Mouse (Mus musculus): ENCODE measurements around the gene Abhd12b. TPM values are rescaled to one million over a fixed set of nuclear protein-coding genes. Genes with fewer than 3 reads are reported as not detected.
"Not testable (repeated sequence)": the region's sequence is repeated elsewhere in the genome, so short reads cannot be mapped to it uniquely, and the experiment has no call there.

Abhd12b gene
- polyA plus RNA-seq, 1 experiment from 2014 or later, result not detected

DNA sequence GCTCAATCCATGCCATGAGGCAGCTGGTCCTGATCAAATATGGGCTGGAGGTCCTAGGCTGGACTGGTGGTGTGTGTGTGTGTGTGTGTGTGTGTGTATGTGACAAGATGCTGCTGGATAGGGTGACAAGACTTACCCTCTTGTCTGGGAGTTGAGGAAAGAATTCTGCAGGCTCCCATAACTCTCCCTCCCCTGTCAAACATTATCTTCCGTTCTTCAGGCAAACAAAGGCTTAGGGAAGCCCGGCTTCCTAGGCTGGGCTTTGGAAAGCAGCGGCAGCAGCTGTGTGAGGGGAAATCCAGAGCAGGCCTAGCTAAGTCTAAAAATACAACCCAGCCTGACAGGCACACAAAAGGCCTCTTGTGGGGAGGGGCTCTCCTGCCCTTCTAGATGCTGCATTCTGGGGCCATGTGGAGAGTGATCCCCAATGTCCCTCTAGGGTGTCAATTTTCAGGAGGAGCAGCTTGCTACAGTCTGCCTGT lies 9.8 kb upstream of the Abhd12b start:
- peak overlapping the region; percentile 64 for H3K27ac ChIP-seq (replicated peaks)
- H3K27me3 ChIP-seq (ENCODE audit: low read depth, poor library complexity, severe bottlenecking); H3K9me3 ChIP-seq (replicated peaks); H3K4me3 ChIP-seq; DNase-seq (ENCODE audit: low spot score); H3K36me3 ChIP-seq: not testable (repeated sequence)
- H3K4me1 ChIP-seq, result peaks cover 22% of the 10 kb centered on the region
- 26% methylated on average over 3 of the region's 3 CpGs for WGBS

- 56% methylated on average over 20 of the region's 20 CpGs for WGBS
- peak overlapping the region; percentile 64 for H3K27ac ChIP-seq (replicated peaks)
- peaks cover 6% of the 10 kb centered on the region; the same call in 1 of the 2 replicates for H3K27me3 ChIP-seq (ENCODE audit: low read depth, poor library complexity, severe bottlenecking)
- peak; percentile 55 for DNase-seq (ENCODE audit: low spot score)
- no peaks in the 10 kb centered on the region for H3K9me3 ChIP-seq (replicated peaks)
- H3K4me1 ChIP-seq, result peaks cover 23% of the 10 kb centered on the region
- H3K36me3 ChIP-seq, result no peaks in the 10 kb centered on the region
- no peak overlapping the region for H3K4me3 ChIP-seq
These were observed 9.1 kb upstream of the Abhd12b start for GRCm38 (mm10) chr12:70144637-70145448.

- H3K4me3 ChIP-seq, result no peak overlapping the region
- no peak for DNase-seq (ENCODE audit: low spot score)
- WGBS, result 92% methylated on average over 6 of the region's 6 CpGs
- no peaks in the 10 kb centered on the region for H3K36me3 ChIP-seq
- no peaks in the 10 kb centered on the region for H3K9me3 ChIP-seq (replicated peaks)
- peaks cover 23% of the 10 kb centered on the region for H3K4me1 ChIP-seq
- peaks cover 6% of the 10 kb centered on the region; the same call in 1 of the 2 replicates for H3K27me3 ChIP-seq (ENCODE audit: low read depth, poor library complexity, severe bottlenecking)
- H3K27ac ChIP-seq (replicated peaks), result no peak overlapping the region
These were observed 8.4 kb upstream of the Abhd12b start for GRCm38 (mm10) chr12:70145586-70145985.

DNA sequence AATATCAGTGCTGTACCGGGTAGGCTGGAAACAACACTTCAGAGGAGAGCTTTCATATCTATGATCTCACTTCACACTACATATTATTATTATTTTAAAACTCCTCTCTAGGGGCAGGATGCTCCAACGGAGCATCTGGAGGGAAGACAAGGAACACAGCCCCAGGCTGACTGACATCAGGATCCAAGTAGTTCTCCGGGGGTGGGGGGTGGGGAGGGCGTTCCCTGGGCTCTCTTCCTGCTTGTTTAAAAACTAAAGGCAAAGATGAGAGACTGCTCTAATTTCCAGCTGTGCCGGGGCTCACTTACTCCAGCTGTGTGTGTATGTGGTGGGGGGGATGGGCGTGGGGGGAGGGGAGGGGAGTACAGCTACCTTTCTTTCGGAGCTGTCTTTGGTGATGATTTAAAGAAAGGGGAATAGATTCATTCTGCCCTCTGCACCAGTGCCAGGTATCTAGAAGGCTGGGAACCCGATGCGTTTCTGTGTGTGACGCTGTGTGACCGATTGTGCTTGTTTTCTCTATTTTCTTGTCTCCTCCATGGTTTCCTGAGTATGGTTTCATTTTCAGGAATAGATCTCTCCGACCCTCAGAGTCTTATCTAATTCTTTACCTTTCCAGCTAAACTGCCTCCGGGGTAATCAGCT lies 5.8 kb upstream of the Abhd12b start:
- H3K27ac ChIP-seq (replicated peaks), result peak overlapping the region; percentile 55; the same call in 1 of the 2 replicates
- H3K4me1 ChIP-seq, result peaks cover 23% of the 10 kb centered on the region
- H3K36me3 ChIP-seq, result no peaks in the 10 kb centered on the region
- DNase-seq (ENCODE audit: low spot score), result peak; percentile 33
- peak overlapping the region; percentile 43 for H3K4me3 ChIP-seq
- H3K9me3 ChIP-seq (replicated peaks), result no peaks in the 10 kb centered on the region
- 13% methylated on average over 13 of the region's 13 CpGs for whole genome bisulfite sequencing
- peaks cover 6% of the 10 kb centered on the region; the same call in 1 of the 2 replicates for H3K27me3 ChIP-seq (ENCODE audit: low read depth, poor library complexity, severe bottlenecking)

GRCm38 (mm10) chr12:70148631-70149265 lies 5.2 kb upstream of the Abhd12b start:
- peak; percentile 20 for DNase-seq (ENCODE audit: low spot score)
- Histone ChIP-seq H3K36me3 (no peaks in the 10 kb centered on the region), H3K27ac (replicated peaks) (peak overlapping the region; percentile 55; the same call in 1 of the 2 replicates), H3K27me3 (ENCODE audit: low read depth, poor library complexity, severe bottlenecking) (peaks cover 6% of the 10 kb centered on the region; the same call in 1 of the 2 replicates), H3K9me3 (replicated peaks) (no peaks in the 10 kb centered on the region), H3K4me3 (peak overlapping the region; percentile 43; the same call in 1 of the 2 replicates), H3K4me1 (peaks cover 23% of the 10 kb centered on the region)
- WGBS, result 12% methylated on average over 11 of the region's 11 CpGs

DNA sequence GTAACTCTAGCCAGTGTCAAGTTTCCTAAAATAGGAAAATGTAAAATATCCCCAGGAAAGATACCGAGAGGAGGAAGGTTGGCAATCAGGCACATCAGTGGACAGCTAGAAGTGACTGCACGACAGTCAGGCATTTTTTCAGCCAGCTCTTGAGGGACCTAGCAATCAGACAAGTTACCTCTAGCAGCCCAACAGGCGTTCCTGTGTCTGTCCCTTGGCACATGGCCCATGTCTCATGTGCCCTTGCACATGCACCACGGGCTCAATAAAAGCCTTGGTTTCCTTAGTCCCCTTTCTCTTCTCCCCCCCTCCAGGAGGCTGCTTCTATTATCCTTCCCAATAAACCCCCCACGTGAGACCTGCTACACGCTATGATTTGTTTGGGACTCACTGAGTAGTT lies 2.3 kb downstream of the Abhd12b start:
- Histone ChIP-seq H3K9me3 (replicated peaks) (no peaks in the 10 kb centered on the region), H3K4me1 (0 out of 2 replicates have a peak, but pooled peaks cover 3% of the 10 kb centered on the region), H3K36me3 (no peaks in the 10 kb centered on the region), H3K4me3 (no peak overlapping the region), H3K27ac (replicated peaks) (no peak overlapping the region), H3K27me3 (ENCODE audit: low read depth, poor library complexity, severe bottlenecking) (no peaks in the 10 kb centered on the region)
- DNase-seq (ENCODE audit: low spot score), result no peak
- 89% methylated on average over 6 of the region's 6 CpGs for WGBS

DNA sequence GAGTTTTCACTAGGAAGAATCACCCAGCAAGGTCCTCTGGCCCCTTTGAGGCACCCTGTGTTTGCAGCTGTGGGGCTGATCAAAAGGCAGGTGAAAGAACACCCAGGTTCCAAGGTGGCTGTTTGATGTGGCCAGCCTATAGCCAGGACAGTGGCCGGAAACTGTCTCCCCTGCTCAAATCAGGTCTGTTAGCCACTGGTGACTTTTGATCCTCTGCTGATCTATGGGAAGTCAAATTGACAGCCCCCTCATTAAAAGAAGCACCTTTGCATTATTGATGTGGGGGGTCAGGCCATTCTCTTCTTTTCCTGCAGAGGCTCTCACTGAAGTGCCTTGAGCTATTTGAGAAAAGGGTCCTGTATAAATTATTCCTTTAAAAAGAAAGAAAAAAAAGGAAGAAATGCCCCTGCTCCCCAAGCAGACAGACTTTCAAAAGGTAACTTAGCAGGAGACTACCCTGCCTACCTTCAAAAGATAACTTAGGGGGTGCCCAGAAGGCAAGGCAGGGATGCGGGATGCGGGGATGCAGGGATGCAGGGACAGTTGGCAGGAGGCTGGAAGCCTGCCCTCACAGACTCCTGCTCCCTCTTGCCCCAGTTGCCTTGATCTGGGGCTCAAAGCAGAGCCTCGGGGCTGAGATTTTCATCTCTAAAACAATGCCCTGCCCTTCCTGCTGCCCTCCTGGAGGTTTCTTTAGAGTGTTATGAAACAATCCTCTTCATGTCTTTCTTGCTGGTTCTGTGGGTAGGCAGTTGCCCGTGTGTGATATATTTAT lies 3.5 kb downstream of the Abhd12b start:
- H3K36me3 ChIP-seq, result no peaks in the 10 kb centered on the region
- WGBS, result 59% methylated on average over 5 of the region's 5 CpGs
- no peak overlapping the region for H3K4me3 ChIP-seq
- H3K27me3 ChIP-seq (ENCODE audit: low read depth, poor library complexity, severe bottlenecking), result no peaks in the 10 kb centered on the region
- H3K4me1 ChIP-seq, result 0 out of 2 replicates have a peak, but pooled peaks cover 3% of the 10 kb centered on the region
- no peak for DNase-seq (ENCODE audit: low spot score)
- H3K9me3 ChIP-seq (replicated peaks), result no peaks in the 10 kb centered on the region
- no peak overlapping the region for H3K27ac ChIP-seq (replicated peaks)

- 91% methylated on average over 5 of the region's 5 CpGs for WGBS
- no peak overlapping the region for H3K4me3 ChIP-seq
- H3K27me3 ChIP-seq (ENCODE audit: low read depth, poor library complexity, severe bottlenecking), result no peaks in the 10 kb centered on the region
- no peak overlapping the region for H3K27ac ChIP-seq (replicated peaks)
- no peak for DNase-seq (ENCODE audit: low spot score)
- H3K9me3 ChIP-seq (replicated peaks), result no peaks in the 10 kb centered on the region
- no peaks in the 10 kb centered on the region for H3K4me1 ChIP-seq
- no peaks in the 10 kb centered on the region for H3K36me3 ChIP-seq
These were observed 7.1 kb downstream of the Abhd12b start for GRCm38 (mm10) chr12:70161057-70161456.

DNA sequence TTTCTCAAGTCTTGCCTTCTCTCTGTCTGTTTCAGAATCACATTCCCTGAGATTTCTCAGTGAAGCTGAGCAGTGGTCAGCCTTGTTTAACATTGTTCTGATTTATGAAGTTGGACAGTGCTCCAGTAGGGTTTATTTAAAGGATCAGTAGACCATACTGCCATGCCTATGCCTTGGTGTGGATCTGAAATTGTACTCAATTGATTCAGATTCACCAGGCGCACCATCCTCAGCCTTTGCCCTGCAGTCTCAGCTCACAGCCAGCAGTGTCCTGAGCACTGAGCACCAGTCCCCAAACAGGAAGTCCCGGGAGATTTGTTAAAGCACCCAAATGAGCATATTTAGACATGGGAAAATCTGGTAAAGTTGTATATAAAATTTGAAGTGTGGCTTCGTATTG lies 10.8 kb downstream of the Abhd12b start:
- Histone ChIP-seq H3K27ac (replicated peaks) (no peak overlapping the region), H3K27me3 (ENCODE audit: low read depth, poor library complexity, severe bottlenecking) (no peaks in the 10 kb centered on the region), H3K36me3 (no peaks in the 10 kb centered on the region), H3K4me1 (no peaks in the 10 kb centered on the region), H3K9me3 (replicated peaks) (no peaks in the 10 kb centered on the region), H3K4me3 (no peak overlapping the region)
- 84% methylated on average over 3 of the region's 3 CpGs for WGBS
- no peak for DNase-seq (ENCODE audit: low spot score)

GRCm38 (mm10) chr12:70167950-70168349 lies 14.0 kb downstream of the Abhd12b start:
- 85% methylated on average over 4 of the region's 4 CpGs for whole genome bisulfite sequencing
- no peak for DNase-seq (ENCODE audit: low spot score)
- Histone ChIP-seq H3K4me1 (no peaks in the 10 kb centered on the region), H3K27ac (replicated peaks) (no peak overlapping the region), H3K9me3 (replicated peaks) (no peaks in the 10 kb centered on the region), H3K4me3 (no peak overlapping the region), H3K36me3 (no peaks in the 10 kb centered on the region), H3K27me3 (ENCODE audit: low read depth, poor library complexity, severe bottlenecking) (no peaks in the 10 kb centered on the region)

DNA sequence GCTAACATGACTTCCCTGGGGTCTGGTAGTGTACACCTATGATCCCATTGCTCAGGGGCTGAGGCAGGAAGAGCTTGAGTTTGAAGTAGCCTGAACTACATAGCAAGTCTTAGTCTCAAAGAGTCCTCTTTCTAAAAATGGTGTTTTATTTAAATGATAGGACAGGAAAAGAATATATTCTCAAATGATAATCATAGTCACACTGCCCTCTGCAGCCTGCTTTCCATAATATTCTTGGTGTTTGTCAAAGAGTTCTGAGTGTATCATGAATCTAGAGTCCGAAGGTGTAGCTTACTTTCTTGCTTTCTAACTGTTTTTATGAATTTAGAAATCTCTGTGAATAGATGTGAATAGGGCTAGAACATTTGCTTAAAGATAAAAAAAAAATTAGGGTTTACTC lies 16.0 kb downstream of the Abhd12b start:
- no peak for DNase-seq (ENCODE audit: low spot score)
- no peaks in the 10 kb centered on the region for H3K27me3 ChIP-seq (ENCODE audit: low read depth, poor library complexity, severe bottlenecking)
- no peak overlapping the region for H3K4me3 ChIP-seq
- no peak overlapping the region for H3K27ac ChIP-seq (replicated peaks)
- no peaks in the 10 kb centered on the region for H3K4me1 ChIP-seq
- H3K9me3 ChIP-seq (replicated peaks), result no peaks in the 10 kb centered on the region
- H3K36me3 ChIP-seq, result no peaks in the 10 kb centered on the region
- 92% methylated on average over 1 of the region's 1 CpGs for WGBS

- not testable (repeated sequence) for H3K4me1 ChIP-seq; DNase-seq (ENCODE audit: low spot score); H3K36me3 ChIP-seq; H3K4me3 ChIP-seq; H3K27me3 ChIP-seq (ENCODE audit: low read depth, poor library complexity, severe bottlenecking); H3K27ac ChIP-seq (replicated peaks)
- peaks cover 19% of the 10 kb centered on the region for H3K9me3 ChIP-seq (replicated peaks)
- WGBS, result 94% methylated on average over 8 of the region's 8 CpGs
These were observed 29.6 kb downstream of the Abhd12b start for GRCm38 (mm10) chr12:70183507-70183906.

Measured in midbrain, embryonic 10.5 days (tissue).